Comparison of ENCODE assay signal across 1 mouse cellular context in genomic region chr6:8210661-8211060, GRCm38 (mm10).
TF ChIP-seq lines count a peak whose summit lies in the region.

No protein-coding gene starts in this region.

TF ChIP-seq in myocyte, 11 proteins besides CTCF, POLR2A, EP300 and RAD21:
- TF ChIP-seq SRF (IDR thresholded peaks at IDR 0.05; ENCODE audit: control insufficient read depth, insufficient read length, low read depth) (no peak), E2F4 (IDR thresholded peaks at IDR 0.05; ENCODE audit: insufficient read depth) (no peak), MYOG (IDR thresholded peaks at IDR 0.05; ENCODE audit: control insufficient read depth in 1 of 3, insufficient read depth in 1 of 3, insufficient read length in 2 of 3, low read depth in 2 of 3) (no peak), MAX (IDR thresholded peaks at IDR 0.05; ENCODE audit: low read depth) (no peak)
